Mouse (Mus musculus) mature B cell (primary cell): ENCODE measurements around the gene Hils1.
"Not testable (repeated sequence)": the region's sequence is repeated elsewhere in the genome, so short reads cannot be mapped to it uniquely, and the experiment has no call there.

Source experiments
- in situ Hi-C: fragments of 300-500 bp; cut with MboI; formaldehyde crosslinking; loops from 2 replicates; pipeline ENCODE4 v1.14.3; 2019

Hils1 gene

DNA sequence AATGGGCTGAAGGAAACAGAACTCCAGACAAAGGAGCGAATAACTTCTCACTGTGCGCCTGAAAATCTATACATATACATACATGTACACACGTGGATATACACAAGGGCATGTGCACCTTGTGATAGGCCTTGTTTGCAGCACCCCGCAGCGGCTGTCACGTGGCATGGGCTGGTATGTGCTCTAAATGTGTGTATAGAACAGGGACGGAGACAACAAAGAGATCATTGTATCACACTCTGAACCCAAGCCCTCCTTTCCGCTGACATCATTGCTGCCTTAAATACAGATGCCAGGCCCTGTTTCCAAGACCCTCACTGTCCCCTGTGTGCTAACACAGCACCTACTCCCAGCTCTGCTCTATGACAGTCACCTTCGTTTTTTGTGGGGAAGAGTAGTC, 12.3 kb upstream of the Hils1 start:
- in situ Hi-C loops, result no loop called here

- in situ Hi-C loops, result no loop called here
Observed at GRCm38 (mm10) chr11:94957693-94958064, 9.7 kb upstream of the Hils1 start.

GRCm38 (mm10) chr11:94958065-94958858, 9.1 kb upstream of the Hils1 start:
- in situ Hi-C loops, result no loop called here

DNA sequence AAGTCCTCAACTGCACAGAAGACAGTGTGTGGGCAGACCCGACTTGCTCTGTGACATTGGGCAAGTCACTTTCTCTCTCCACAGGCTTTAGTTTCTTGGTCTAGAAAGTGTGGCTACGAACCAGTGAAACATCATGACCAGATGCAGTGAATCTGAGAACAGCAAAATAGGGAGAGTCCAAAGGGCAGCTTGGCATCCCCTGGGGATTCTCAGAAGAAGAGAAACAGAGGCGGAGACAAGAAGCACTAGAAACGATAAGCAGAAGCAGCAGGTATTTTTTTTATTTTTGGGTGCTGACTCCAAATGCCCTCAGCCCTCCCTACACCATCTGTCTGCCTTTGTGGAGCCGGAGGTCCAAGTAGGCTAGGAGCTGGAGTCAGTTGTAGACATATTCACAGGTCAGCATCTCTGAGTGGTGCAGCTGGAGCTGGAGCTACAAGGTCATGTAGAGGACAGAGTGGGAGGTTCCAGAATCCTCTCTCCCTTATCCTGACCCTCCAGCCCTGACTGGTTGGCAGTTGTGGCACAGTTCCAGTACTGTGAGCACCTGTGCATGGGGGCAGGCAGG, 4.8 kb upstream of the Hils1 start:
- in situ Hi-C loops, result no loop called here

DNA sequence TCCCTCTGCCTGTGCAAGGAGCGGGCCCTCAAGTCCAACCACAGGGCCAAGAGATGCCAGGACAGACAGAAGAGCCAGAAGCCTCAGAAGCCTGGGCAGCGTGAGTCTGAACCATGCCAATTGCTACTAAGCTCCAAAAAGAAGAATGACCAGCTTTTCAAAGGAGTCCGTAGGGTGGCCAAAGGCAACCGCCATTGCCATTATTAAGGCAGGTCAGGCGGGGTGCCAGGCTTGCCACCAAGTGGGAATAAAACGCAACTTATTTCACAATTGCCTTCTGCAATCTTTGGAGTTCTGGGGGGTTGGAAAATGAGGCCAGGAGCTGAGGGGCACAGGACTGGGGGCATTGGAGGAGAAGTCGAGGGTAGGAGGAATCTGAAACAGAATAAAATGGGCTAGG, 794 bp downstream of the Hils1 start:
- in situ Hi-C loops, result no loop called here

DNA sequence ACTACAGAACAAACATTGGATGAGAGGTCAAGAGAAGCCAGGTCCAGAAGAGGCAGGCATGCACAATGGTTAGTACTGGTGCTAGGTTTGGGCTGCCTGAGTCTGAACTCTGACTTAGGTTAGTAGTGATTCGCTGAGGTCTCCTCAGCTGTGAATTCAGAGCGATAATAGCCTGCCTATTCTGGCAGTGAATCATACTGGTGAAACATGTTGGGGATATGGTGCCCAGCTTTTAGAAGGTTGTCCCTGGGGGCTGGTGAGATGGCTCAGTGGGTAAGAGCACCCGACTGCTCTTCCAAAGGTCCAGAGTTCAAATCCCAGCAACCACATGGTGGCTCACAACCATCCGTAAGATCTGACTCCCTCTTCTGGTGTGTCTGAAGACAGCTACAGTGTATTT, 2.3 kb downstream of the Hils1 start:
- in situ Hi-C loops, result not testable (repeated sequence)

- in situ Hi-C loops, result no loop called here
Observed at GRCm38 (mm10) chr11:94970210-94970943, 3.0 kb downstream of the Hils1 start.

- in situ Hi-C loops, result no loop called here
Observed at GRCm38 (mm10) chr11:94971895-94972615, 4.7 kb downstream of the Hils1 start.

GRCm38 (mm10) chr11:94972887-94973286, 5.5 kb downstream of the Hils1 start:
- in situ Hi-C loops, result no loop called here

- in situ Hi-C loops, result no loop called here
Observed at GRCm38 (mm10) chr11:94973313-94973712, 5.9 kb downstream of the Hils1 start.

GRCm38 (mm10) chr11:94974951-94975350, 7.6 kb downstream of the Hils1 start:
- in situ Hi-C loops, result no loop called here

GRCm38 (mm10) chr11:94976199-94976598, 8.8 kb downstream of the Hils1 start, which contains the start of gene Sgca:
Gene Sgca, minus strand, starts transcription at chr11:94976327.
- in situ Hi-C loops, result no loop called here

- in situ Hi-C loops, result no loop called here
Observed at GRCm38 (mm10) chr11:94978178-94978915, 11.0 kb downstream of the Hils1 start.

DNA sequence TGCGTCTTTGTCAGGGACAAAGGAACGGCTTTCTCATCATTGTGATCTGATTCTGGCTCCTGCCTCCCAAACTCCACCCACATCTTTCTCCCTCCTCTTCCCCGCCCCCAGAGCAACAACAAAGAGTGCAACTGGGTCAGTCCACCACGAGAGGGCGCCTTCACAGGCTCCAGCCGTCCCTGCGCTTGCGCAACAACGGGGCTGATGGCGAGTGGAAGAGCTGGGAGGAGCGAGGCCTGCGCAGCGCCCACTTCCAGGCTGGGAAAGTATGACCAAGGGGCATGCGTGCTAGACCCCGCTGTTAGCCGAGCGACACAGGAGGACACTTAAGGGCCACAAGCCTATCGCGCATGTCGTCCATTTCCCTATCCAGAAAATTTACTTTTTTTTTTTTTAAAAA, 11.6 kb downstream of the Hils1 start:
- in situ Hi-C loops, result no loop called here

DNA sequence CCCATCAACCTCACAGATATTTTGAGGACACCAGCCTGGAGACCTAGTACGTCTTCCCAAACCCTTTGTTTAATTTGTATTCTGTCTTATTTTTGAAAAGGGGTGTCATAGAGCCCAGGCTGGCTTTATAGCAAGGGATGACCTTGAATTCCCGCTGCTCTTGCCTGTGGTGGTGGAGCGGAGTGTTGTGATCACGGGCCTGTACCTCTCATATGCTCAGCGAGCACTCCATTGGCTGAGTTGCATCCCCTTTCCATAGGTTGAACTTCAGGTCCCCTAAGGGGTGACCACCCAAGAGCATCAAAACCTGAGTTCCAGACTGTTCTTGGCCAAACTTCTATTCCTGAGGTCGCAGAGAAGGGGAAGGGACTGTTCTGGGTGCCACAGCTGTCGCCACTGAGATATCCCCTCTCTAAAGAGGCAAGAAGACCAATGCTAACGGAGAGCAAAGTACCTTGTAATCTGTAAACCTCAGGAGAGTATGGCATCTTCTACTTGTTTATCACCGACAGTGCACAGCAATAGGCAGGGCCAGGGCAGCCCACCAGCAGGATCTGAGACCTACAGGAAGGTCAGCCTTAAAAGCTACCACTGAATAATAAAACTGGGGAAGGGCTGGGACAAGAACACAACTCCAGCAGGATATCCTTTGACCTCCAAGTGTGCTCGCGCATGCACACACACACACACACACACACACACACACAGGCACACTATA, 12.2 kb downstream of the Hils1 start:
- in situ Hi-C loops, result no loop called here

GRCm38 (mm10) chr11:94985140-94985539, 17.7 kb downstream of the Hils1 start:
- in situ Hi-C loops, result no loop called here

GRCm38 (mm10) chr11:94985822-94986221, 18.4 kb downstream of the Hils1 start:
- in situ Hi-C loops, result no loop called here

GRCm38 (mm10) chr11:94986435-94986834, 19.0 kb downstream of the Hils1 start:
- in situ Hi-C loops, result no loop called here

- in situ Hi-C loops, result no loop called here
Observed at GRCm38 (mm10) chr11:94987341-94987740, 19.9 kb downstream of the Hils1 start.

DNA sequence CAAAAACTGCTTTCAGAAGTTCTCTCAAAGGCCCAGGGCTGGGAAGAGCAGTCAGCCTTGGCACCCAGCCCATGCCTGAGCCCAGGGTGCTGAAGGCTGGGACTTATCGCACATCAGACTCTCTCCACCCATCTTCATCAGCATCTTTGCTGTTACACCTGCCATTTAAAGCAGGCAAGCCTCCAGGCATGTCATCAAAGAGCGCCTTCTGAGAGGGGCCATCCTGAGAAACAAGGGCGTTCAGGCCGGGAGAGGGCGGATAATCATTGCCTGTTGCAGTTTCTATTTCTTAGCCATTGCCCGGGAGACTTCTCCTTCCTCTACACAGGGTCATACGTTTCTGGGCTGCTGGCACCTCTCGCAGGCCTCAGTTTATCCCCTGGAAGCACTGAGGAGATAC, 20.5 kb downstream of the Hils1 start:
- in situ Hi-C loops, result no loop called here
